Mouse (Mus musculus) ovary, postnatal 10 days (tissue): Measurements from ENCODE around the gene Fermt2.

ENCODE experiments used
- DNase-seq: peaks from one replicate; pipeline ENCODE4 v3.0.0; 2022; ENCODE audit warnings: low spot score

Gene Fermt2

DNA sequence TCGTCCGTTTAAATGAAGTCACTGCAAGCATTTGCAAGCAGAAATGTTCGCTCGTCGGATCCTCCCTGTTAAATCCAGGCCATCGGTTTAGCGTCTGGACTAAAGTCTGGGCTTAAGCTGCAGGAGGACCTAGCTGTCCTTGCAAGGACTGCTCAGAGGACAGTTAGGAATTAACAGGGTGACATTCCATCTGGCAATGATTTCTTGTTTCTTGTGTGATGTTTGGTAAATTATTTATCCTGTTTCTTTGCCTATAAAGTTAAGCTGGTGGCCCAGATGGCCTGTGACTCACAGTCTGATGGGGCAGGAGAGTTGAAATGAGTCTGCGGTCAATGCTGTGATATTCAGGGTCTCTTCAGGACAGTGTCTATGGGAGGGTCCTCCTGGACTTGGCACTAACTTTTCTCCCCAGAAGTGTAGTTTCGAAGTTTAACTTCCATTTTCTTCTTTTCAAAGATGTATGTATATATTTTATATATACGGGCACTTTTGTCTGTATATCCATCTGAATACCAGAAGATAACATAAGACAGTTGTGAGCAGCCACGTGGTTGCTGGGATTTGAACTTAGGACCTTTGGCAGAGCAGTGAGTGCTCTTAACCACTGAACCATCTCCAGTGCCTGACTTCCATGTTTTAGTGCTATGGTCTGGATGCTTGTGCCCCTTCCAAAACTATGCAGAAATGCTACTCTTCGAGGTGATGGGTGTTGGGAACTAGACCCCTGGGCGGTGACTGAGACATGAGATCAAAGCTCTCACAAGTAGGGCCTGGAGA is 99.7 kb downstream of the Fermt2 start:
- no peak for DNase-seq

DNA sequence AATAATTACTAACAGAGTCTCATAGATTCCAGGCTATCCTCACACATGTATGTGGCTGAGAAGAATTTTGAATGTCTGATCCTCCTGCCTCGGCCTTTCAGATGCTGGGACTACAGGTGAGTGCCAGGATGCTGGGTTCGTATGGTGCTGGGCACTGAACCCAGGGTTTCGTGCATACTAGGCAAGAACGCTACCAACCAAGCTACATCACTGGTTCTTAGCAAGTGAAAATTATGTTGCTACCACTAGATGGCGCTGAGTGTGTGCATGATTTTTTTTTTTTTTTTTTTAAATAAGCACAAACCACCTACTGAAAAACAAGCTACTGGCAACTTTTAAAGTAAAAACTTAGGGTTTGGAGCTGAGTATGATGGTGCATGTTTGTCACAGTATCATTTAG is 106.7 kb downstream of the Fermt2 start:
- no peak for DNase-seq

GRCm38 (mm10) chr14:45422371-45422770 is 107.5 kb downstream of the Fermt2 start:
- no peak for DNase-seq

DNA sequence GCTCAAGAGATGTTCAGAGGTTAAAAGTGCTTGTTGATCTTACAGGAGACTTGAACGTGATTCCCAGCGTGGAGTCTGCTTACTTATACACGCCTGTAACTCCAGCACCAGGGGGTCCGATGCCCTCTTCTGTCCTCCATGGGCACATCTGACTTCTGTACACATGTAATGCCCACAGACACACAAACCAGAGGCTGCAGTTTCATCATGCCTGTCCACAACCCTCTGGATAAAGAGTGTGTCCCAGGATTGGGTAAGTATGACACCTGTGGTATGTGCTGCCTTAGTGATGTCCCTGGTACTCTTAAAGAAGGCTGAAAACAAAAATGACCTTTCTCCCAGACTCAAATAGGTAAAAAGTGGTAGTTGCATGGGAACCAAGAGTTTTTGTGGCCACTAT is 110.6 kb downstream of the Fermt2 start:
- DNase-seq, result no peak

DNA sequence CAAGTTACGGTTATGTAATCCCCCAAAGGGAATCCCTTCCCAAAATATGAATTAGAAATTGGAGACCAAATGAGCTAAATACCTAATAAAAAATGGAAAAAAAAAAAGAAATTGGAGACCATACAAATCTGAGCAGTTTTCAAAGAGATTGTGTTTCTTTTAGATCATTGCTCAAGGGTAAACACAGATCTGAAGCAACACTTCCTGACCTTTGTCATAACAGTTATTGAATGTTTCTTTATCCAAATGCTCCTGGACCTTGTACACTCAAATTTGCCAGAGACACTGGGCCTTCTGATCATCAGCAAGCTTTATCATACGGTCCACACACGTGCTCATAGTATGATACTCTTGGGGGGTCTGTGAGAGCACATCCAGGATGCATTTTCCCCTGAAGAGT is 111.4 kb downstream of the Fermt2 start:
- no peak for DNase-seq

DNA sequence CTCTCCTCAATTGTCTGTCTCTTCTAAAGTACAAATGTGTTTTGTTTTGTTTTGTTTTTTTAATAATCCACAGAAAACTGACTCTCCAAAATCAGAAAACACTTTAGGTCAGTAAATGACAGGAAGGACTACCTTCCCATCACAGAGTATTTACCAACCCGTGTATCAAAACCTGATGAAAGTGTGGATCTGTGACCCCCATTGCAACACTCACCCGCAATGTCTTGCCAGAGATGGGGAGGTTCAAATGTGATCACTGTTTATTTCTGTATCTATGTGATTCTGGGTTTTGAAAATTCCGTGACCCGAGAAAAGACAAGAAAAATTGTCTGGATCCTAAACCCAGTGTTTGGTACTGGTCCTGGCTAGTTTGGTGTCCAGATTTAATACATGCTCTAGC is 113.7 kb downstream of the Fermt2 start:
- DNase-seq, result no peak
